Mouse (Mus musculus): Measurements from ENCODE around the gene Abcb7. TPM values are rescaled to one million over a fixed set of nuclear protein-coding genes. Genes with fewer than 3 reads are reported as not detected.

Gene Abcb7
- 5.2 TPM in 2 replicates for polyA plus RNA-seq (2015; fragmentation: Nextera tagmentation; extraction: Ambion mirVana)

DNA sequence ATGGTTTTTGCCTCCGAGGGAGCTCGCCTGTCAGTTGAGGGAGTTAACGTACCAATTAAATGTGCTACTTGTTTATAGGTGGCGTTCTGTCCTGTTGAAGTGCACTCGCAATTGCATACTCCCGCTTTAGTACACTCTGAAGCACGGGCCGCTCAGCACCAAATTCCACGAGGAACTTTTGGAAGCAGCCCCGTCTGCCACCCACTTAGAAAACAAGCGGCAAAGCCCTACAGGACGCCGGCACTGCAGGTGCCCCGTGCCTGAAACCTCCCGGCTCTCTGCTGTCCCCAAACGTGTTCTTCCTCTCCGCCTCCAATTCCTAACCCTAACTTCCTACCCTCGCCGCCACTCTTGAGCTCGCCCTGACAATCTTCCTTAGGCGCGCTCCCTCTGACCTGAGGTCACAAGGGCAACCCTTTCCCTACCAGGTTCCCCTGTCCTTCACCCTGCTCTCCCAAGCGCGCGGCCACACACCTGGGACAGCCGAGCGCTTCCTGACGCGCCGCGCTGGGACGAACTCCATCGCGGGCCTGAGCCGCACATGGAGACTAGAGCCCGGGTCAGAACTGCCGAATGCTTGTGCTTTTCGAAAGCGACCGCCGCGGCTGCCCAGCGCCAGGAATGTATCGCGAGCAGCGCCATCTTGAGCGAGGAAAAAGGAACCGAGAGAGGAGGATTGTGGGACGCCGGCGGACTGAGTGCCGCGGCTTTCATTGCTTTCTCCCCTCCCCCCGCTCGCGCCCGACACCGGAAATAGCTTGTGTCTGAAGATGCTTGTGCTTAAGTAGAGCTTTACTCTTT, at the start of gene Abcb7:
Gene Abcb7, minus strand, starts transcription at position 674 of the 801 bp plus-strand sequence.
- no peaks in the 10 kb centered on the region for H3K36me3 ChIP-seq
- no peaks in the 10 kb centered on the region for H3K9me3 ChIP-seq
- H3K27me3 ChIP-seq, result peaks cover 10% of the 10 kb centered on the region
- H3K4me2 ChIP-seq, result peak within 1 kb of the TSS; percentile 38
- peak within 1 kb of the TSS; percentile 93 for H3K27ac ChIP-seq
- H3K4me1 ChIP-seq, result no peaks in the 10 kb centered on the region
- peak within 1 kb of the TSS; percentile 51 for H3K9ac ChIP-seq
- H3K4me3 ChIP-seq, result peak within 1 kb of the TSS; percentile 58
- WGBS, result 15% methylated on average over 57 of the region's 58 CpGs
- 0 out of 2 replicates have a peak, but pooled peaks have one; percentile 55 for ATAC-seq (ENCODE audit: insufficient number of reproducible peaks, low FRiP score, low TSS enrichment, low read depth)

DNA sequence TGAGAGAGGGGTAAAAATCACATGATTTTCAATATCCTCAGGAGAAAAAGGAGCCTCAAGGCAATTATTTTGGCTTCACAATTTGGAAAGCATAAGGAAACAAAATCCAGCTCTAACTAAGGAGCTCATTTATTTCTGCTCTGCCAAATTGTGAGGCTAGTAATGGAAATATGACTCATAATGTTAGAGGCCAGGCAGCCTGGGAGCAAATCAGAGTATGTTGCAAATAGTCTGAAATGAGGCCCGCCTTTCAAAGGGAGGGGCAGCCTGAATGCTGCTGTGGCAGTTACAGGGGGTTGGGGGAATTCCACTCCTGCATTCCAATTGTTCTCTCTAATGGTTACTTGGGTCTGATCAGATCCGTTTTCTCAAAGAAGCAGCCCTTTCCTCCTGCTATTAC, 48.1 kb upstream of the Abcb7 start:
- no peak overlapping the region for H3K27ac ChIP-seq
- 34% methylated on average over 2 of the region's 2 CpGs for WGBS
- ATAC-seq (ENCODE audit: insufficient number of reproducible peaks, low FRiP score, low TSS enrichment, low read depth), result no peak
- H3K36me3 ChIP-seq, result no peaks in the 10 kb centered on the region
- H3K4me2 ChIP-seq, result no peak overlapping the region
- no peaks in the 10 kb centered on the region for H3K9me3 ChIP-seq
- H3K27me3 ChIP-seq, result no peaks in the 10 kb centered on the region
- no peak overlapping the region for H3K4me3 ChIP-seq
- H3K9ac ChIP-seq, result no peak overlapping the region
- H3K4me1 ChIP-seq, result no peaks in the 10 kb centered on the region

DNA sequence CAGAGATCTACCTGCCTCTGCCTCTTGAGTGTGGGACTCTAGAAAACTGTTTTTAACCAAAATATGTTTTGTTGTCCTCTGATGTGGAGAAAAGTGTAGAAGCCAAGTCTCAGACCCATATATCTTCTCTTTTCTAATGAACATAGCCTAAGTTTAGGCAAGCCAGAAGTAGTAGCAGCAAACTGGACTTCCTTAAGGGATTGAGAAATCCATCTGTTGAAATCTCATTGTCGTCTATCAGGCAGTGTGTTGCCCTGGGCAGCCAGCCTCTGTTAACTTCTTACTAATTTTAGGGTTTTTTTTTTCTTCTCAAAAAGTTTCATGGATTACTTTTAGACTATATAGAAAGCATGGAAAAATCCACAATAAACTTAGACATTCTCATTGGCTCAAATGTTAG, 38.8 kb upstream of the Abcb7 start:
- Histone ChIP-seq H3K36me3 (no peaks in the 10 kb centered on the region), H3K9me3 (no peaks in the 10 kb centered on the region), H3K4me1 (no peaks in the 10 kb centered on the region), H3K9ac (no peak overlapping the region), H3K4me2 (no peak overlapping the region), H3K4me3 (no peak overlapping the region), H3K27ac (no peak overlapping the region), H3K27me3 (no peaks in the 10 kb centered on the region; the same call in 1 of the 2 replicates)
- ATAC-seq (ENCODE audit: insufficient number of reproducible peaks, low FRiP score, low TSS enrichment, low read depth), result no peak
- 73% methylated on average over 1 of the region's 1 CpGs for WGBS

DNA sequence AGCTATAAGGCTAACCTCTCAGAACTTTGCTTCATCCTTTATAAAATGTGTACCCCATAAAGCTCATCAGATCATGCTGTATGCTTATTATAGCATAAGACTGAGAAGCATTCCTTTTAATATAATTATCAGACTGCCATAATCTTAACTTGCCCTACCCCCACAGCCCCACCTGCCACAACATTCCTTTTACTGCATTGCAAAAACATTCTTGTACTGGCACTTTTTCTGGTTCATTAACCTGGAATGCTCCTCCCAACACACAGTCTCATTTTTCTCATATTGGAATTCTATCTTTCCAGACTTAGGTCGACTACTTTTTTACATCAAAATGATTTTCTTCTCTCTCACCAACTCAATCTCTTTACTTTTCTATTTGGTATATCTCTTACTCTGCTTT, 19.8 kb upstream of the Abcb7 start:
- H3K4me1 ChIP-seq, result no peaks in the 10 kb centered on the region
- no peak overlapping the region for H3K27ac ChIP-seq
- H3K4me2 ChIP-seq, result no peak overlapping the region
- H3K9ac ChIP-seq, result no peak overlapping the region
- H3K4me3 ChIP-seq, result no peak overlapping the region
- no peaks in the 10 kb centered on the region for H3K9me3 ChIP-seq
- H3K27me3 ChIP-seq, result no peaks in the 10 kb centered on the region
- no peak for ATAC-seq (ENCODE audit: insufficient number of reproducible peaks, low FRiP score, low TSS enrichment, low read depth)
- H3K36me3 ChIP-seq, result no peaks in the 10 kb centered on the region
- 35% methylated on average over 1 of the region's 1 CpGs for WGBS

DNA sequence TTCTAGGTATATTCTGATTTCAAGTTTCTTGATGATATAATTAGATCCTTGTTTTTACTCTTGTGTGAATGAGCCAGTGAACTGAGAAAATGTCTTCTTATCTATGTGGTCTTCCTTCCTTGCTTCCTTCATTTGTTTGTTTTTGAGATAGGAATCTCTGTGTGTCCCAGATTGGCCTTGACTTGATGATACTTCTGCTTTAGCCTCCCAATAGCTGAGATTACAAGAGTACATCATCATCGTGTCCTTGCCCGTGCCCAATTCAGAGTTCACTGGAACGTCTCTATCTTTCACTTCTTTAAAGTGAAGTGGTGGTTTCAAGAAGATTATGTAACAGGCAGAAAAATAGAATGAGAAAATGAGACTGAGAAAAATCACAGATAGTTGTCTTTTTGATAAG, 14.5 kb upstream of the Abcb7 start:
- H3K27ac ChIP-seq, result no peak overlapping the region
- 75% methylated on average over 3 of the region's 3 CpGs for WGBS

DNA sequence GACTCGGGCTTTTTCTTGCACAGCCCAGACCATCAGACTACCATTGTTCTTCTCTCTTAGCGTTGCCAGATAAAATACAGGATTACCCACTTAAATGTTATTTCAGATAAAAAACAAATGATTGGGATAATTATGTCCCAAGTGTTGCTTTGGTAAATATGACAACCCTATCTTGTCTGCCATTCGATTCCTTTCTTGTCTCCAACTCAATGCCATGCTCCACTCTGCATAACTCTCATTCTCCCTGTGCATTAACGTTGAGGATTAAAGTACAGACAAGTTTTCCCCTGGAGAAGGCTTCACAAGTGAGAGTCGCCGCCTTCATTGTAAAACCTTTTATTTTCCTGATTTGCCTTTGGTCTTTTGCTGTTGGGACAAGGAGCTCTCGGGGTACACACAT, 339 bp upstream of the Abcb7 start:
- Histone ChIP-seq H3K4me2 (peak overlapping the region; percentile 38), H3K27ac (peak overlapping the region; percentile 93), H3K27me3 (peaks cover 10% of the 10 kb centered on the region), H3K36me3 (no peaks in the 10 kb centered on the region), H3K9ac (no peak overlapping the region), H3K4me3 (peak overlapping the region; percentile 58), H3K4me1 (no peaks in the 10 kb centered on the region), H3K9me3 (no peaks in the 10 kb centered on the region)
- no peak for ATAC-seq (ENCODE audit: insufficient number of reproducible peaks, low FRiP score, low TSS enrichment, low read depth)
- WGBS, result 37% methylated on average over 7 of the region's 7 CpGs

More for the DNA sequence above, 14.5 kb upstream of the Abcb7 start:
- Histone ChIP-seq H3K36me3 (no peaks in the 10 kb centered on the region), H3K27me3 (no peaks in the 10 kb centered on the region), H3K4me3 (no peak overlapping the region), H3K9me3 (no peaks in the 10 kb centered on the region), H3K4me2 (no peak overlapping the region), H3K9ac (no peak overlapping the region), H3K4me1 (no peaks in the 10 kb centered on the region)
- no peak for ATAC-seq (ENCODE audit: insufficient number of reproducible peaks, low FRiP score, low TSS enrichment, low read depth)

DNA sequence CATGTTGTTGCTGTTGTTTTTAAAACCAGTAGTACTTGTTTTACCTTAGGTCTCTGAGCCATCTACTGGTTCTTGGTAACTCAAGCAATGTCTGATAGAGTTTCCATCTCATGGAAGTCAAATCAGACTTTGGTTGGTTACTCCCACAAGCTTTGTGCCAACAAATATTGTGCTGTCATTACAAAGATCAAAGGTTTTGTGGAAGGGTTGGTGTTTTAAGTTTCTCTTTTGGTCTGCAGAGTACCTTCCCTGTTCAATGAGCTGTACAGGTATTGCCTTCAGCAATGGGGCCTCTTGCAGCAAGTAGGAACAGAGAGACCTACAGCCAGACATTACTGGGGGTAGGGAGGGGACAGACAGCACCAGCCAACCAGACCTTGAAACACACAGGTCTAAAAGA, 5.5 kb downstream of the Abcb7 start:
- Histone ChIP-seq H3K27ac (no peak overlapping the region), H3K4me3 (no peak overlapping the region), H3K9me3 (no peaks in the 10 kb centered on the region), H3K36me3 (no peaks in the 10 kb centered on the region), H3K27me3 (peaks cover 6% of the 10 kb centered on the region; the same call in 1 of the 2 replicates), H3K9ac (no peak overlapping the region), H3K4me1 (no peaks in the 10 kb centered on the region), H3K4me2 (no peak overlapping the region)
- ATAC-seq (ENCODE audit: insufficient number of reproducible peaks, low FRiP score, low TSS enrichment, low read depth), result no peak

DNA sequence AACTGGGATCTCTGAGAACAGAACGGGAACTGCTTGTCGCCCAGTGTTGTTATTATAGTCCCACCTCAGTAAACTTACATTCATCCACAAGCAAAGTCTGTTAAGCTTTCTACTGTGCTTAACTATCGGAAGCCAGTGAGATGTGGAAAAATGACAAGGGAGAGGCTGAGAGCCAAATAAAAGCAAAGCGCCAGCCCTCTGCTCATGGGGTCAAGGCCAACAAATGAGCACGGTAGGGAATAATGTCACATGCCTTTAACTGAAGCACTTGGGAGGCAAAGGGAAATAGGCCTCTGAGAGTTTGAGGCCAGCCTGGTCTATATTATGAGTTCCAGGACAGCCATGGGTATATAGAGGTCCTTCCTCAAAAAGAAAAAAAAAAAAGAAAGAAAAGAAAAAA, 11.2 kb downstream of the Abcb7 start:
- no peak for ATAC-seq (ENCODE audit: insufficient number of reproducible peaks, low FRiP score, low TSS enrichment, low read depth)
- H3K27ac ChIP-seq, result no peak overlapping the region
- no peak overlapping the region for H3K4me2 ChIP-seq
- no peaks in the 10 kb centered on the region for H3K9me3 ChIP-seq
- WGBS, result 77% methylated on average over 5 of the region's 5 CpGs
- no peaks in the 10 kb centered on the region for H3K4me1 ChIP-seq
- H3K27me3 ChIP-seq, result 0 out of 2 replicates have a peak, but pooled peaks cover 4% of the 10 kb centered on the region
- no peak overlapping the region for H3K4me3 ChIP-seq
- no peak overlapping the region for H3K9ac ChIP-seq
- no peaks in the 10 kb centered on the region for H3K36me3 ChIP-seq

DNA sequence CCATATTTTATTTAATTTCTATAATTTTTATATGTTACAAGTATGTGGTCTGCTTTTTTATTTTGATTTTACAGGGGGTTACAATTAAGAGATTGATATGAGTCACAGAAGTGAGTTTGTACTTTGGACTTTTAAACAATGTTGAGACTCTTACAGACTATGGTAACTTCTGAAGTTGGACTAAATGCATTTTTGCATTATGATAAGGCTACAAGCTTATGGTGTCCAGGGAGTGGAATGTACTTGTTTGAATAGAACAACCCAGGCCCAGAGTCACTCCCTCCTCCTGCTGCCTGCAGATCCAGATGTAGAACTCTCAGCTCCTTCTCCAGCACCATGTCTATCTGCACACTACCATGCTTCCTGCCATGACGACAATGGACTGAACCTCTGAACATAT, 12.5 kb downstream of the Abcb7 start:
- no peaks in the 10 kb centered on the region for H3K27me3 ChIP-seq
- ATAC-seq (ENCODE audit: insufficient number of reproducible peaks, low FRiP score, low TSS enrichment, low read depth), result no peak
- WGBS, result 95% methylated on average over 1 of the region's 1 CpGs

DNA sequence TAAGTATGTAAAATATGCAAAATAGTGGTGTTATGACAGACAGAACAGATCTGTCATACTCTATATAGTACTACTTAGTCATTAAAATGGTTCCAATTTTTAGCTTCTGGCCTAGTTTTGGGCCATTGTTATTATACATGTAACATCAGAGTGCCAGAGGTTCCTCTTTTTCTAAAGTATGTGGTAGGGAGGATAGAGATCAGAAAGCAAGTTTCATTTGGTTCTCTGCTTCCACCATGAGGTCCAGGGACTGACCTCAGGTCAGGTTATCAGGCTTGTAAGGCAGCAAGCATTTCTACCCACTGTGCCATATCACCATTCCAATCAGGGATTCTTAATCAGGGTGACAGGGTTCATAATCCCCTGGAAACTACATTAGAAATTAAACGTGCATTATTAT, 16.1 kb downstream of the Abcb7 start:
- H3K27ac ChIP-seq, result no peak overlapping the region
- no peaks in the 10 kb centered on the region for H3K9me3 ChIP-seq
- 54% methylated on average over 1 of the region's 1 CpGs for WGBS
- no peak overlapping the region for H3K4me3 ChIP-seq
- ATAC-seq (ENCODE audit: insufficient number of reproducible peaks, low FRiP score, low TSS enrichment, low read depth), result no peak
- H3K36me3 ChIP-seq, result no peaks in the 10 kb centered on the region
- no peaks in the 10 kb centered on the region for H3K27me3 ChIP-seq
- no peaks in the 10 kb centered on the region for H3K4me1 ChIP-seq
- no peak overlapping the region for H3K9ac ChIP-seq
- no peak overlapping the region for H3K4me2 ChIP-seq

More for the DNA sequence above, 12.5 kb downstream of the Abcb7 start:
- Histone ChIP-seq H3K4me1 (no peaks in the 10 kb centered on the region), H3K9me3 (no peaks in the 10 kb centered on the region), H3K4me2 (no peak overlapping the region), H3K27ac (no peak overlapping the region), H3K9ac (no peak overlapping the region), H3K4me3 (no peak overlapping the region), H3K36me3 (no peaks in the 10 kb centered on the region)

DNA sequence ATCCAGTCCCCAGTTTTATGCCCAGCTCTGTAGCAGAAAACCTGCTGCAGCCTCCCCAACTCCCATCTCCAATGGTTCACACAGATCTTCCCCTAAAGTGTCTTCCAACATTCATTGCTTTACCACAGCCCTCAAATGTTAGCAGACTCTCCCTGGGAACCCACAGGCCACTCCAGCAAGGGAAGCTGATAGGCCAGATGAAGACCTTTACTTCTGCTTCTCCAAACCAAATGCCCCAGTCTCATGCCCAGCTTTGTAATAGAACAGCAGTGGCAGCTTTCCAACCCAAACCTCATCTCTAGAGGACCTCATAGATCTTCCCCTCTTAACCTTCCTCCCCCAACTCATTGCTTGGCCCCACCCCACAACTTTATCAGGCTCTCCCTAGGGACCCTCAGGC, 54.0 kb downstream of the Abcb7 start:
- H3K27me3 ChIP-seq, result no peaks in the 10 kb centered on the region
- H3K4me3 ChIP-seq, result no peak overlapping the region
- no peak overlapping the region for H3K4me2 ChIP-seq
- H3K27ac ChIP-seq, result no peak overlapping the region
- H3K9me3 ChIP-seq, result no peaks in the 10 kb centered on the region
- no peaks in the 10 kb centered on the region for H3K4me1 ChIP-seq
- H3K36me3 ChIP-seq, result no peaks in the 10 kb centered on the region
- H3K9ac ChIP-seq, result no peak overlapping the region
- no peak for ATAC-seq (ENCODE audit: insufficient number of reproducible peaks, low FRiP score, low TSS enrichment, low read depth)

DNA sequence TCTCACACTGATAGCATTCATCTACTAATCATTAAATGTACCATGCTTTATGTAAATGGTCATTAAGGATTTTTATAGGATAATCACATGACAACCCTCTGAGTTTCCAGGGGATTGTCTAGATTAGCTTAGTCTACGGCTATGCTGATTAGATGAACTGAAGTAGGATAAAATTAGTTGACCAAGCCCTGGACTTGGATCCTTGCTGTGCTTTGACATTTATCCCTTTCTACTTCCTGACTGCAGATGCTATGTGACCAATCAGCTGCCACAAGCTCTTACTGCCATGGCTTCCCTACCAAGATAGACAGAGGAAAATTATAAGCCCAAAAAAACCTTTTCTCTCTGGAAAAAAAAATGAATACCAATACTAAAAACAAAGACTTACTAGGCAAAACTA, 57.8 kb downstream of the Abcb7 start:
- no peaks in the 10 kb centered on the region for H3K36me3 ChIP-seq
- H3K4me1 ChIP-seq, result no peaks in the 10 kb centered on the region
- H3K27ac ChIP-seq, result no peak overlapping the region
- 0 out of 2 replicates have a peak, but pooled peaks cover 3% of the 10 kb centered on the region for H3K27me3 ChIP-seq
- H3K4me3 ChIP-seq, result no peak overlapping the region
- no peak overlapping the region for H3K9ac ChIP-seq
- no peak overlapping the region for H3K4me2 ChIP-seq
- 68% methylated on average over 1 of the region's 1 CpGs for WGBS
- H3K9me3 ChIP-seq, result no peaks in the 10 kb centered on the region
- ATAC-seq (ENCODE audit: insufficient number of reproducible peaks, low FRiP score, low TSS enrichment, low read depth), result no peak

Measured in limb, embryonic 15.5 days (tissue).